Mouse (Mus musculus): ENCODE measurements around the gene Thg1l.
A peak's percentile ranks its signal among the peaks of the same experiment; 100 is the strongest.

The Thg1l gene

DNA sequence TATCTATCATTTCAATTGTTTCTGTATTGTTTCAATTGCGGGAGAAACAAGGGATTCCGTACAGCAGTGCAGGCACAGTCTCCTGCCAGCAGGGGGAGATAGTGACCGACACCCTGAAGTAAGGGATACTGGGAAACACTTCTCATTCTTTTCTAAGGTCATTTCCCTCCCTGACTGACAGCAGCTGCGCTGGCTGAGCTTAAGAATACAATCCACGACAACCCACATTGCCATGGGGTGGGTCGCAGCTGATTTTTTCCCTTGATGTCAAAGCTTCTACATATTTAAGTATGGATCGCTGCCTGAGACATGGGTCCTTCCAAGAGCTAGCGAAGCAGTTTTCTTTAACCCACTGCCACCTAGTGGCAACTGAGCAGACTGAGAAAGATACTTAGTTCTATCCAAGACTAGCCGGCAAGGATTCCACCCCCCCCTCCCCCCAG lies 28.6 kb downstream of the Thg1l start:
- DNase-seq = peak; percentile 83

DNA sequence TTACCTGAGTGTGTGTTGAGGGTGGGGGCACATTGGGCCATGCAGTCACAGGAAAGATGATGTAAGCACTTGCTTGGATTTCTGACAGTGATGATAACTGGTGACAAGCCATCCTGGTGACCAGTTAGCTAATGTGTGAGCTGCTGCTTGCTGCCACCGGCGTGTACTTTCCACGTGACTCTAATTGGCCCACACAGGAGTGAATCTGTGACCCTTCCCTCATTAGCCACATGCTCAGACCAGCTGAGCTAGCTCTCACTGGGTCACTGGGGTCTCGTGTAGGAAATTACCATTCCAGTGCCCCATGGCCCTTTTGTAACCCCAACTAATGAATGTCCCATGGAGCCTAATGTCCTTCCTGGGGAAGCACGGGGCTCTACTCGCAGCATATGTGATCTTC lies 29.9 kb downstream of the Thg1l start:
- no peak for DNase-seq

DNA sequence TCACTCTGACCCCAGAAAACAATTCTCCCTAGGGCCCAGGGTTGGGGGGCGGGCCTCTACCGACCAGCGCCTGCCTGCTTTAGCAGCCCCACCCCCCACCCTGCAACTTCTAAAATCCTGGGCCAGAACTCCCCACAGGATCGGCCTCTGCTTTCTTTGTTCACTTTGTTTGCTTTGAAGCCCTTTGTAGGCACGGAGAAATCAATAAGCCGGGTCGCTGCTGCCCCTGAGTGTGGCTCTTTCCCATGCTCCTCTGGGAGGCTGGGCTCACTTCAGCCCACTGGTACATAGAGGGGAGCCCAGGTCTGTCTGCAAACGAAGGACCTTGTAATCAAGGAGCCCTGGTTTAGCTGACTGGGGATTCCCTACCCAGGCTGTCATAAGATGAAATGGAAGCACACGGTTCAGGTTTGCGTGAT lies 33.8 kb downstream of the Thg1l start:
- no peak for DNase-seq

DNA sequence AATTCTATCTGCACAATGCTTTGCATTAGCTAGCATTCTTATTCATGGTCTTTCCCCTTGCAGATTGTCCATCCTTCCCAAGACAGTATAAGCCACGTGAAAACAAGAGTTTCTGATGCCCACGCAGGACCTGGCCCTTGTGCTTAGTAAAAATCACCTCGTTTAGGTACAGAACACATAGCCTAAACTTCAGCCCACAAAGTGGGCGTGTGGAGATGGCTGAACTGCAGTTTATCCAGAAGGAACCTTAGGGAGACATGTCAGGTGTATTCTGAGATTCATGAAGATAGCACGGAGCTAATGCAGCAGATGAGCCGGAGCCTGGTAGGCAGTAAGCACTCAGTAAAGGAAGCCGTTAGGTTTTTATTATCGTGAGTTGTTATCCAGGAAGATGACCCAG lies 34.3 kb downstream of the Thg1l start:
- no peak for DNase-seq

DNA sequence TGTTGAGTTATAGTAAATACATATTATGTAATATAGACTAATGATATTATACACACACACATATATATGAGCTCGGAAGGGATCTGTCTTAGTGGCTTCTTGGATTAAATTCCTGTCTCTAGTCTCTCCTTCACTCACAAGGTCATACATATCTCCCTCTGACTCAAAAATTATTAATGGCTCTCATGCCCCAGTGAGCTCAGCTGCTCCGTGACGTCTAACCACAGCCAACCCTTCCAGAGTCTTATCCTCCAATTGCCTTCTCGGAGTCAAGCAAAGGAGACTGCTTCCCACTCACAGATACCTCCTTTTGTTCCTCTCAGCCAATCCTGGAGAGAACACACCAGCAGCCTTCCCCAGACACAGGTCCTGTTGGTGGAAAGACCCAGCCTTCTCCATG lies 36.5 kb downstream of the Thg1l start:
- no peak for DNase-seq

- no peak for DNase-seq
Measured at GRCm38 (mm10) chr11:45918018-45918417, 37.3 kb downstream of the Thg1l start.

DNA sequence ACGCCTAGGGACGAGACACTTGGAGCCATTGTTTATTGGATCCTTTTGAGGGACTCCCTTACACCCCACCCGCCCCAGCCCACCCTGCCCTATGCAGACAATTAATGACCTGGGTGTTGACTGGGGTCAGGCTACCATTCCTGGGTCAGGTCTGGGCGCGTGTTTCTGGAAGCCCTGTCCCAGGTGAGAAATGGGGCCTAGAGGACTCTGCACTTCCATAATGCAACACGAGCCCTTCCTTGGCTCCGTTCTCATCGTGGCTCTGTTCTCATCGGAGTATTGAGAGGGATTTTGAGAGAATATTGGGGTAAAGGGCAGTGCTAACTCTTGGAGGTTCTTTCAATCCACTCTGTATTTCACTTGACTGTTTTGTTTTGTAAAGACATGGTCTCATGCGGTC lies 39.1 kb downstream of the Thg1l start:
- no peak for DNase-seq

- no peak for DNase-seq
Measured at GRCm38 (mm10) chr11:45910701-45911100, 44.6 kb downstream of the Thg1l start.

GRCm38 (mm10) chr11:45908894-45909293 lies 46.4 kb downstream of the Thg1l start:
- no peak for DNase-seq

DNA sequence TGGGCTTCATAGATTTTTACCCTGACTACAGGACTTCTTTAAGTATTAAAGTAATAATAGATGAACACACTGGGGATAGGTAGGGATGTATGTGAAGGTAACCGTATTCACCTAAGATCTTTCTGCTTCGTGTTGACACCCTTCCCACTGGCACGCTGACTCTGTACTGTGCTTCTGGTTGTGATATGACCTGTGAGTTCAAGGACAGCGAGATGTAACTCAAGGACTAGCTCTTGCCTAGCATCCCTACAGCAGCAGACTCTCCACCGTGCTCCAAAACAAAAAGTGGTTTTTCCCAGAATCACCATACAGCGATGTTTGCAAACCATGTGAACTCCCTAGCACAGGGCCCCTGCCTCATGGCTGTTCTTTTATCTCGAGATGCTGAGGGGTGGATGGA lies 47.2 kb downstream of the Thg1l start:
- no peak for DNase-seq

DNA sequence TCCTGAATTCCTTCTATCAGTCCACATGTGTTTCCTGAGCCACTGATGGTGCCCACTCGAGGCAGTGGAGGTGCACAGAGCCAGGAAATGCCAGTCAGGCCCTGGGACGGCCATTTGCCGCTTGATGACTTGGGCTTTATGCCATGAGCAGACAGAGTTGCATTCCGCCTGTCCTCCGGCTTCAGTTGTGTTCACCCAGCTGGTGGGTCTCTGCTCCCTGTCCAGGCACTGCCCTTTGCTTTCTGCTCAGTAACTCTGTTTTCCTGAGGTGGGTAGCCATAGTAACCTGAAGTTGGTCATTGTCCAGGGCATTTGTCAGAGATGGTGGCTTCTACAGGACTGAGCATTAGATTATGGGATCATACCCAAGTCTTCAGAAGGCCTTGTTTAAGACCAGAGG lies 48.0 kb downstream of the Thg1l start:
- DNase-seq = no peak

DNA sequence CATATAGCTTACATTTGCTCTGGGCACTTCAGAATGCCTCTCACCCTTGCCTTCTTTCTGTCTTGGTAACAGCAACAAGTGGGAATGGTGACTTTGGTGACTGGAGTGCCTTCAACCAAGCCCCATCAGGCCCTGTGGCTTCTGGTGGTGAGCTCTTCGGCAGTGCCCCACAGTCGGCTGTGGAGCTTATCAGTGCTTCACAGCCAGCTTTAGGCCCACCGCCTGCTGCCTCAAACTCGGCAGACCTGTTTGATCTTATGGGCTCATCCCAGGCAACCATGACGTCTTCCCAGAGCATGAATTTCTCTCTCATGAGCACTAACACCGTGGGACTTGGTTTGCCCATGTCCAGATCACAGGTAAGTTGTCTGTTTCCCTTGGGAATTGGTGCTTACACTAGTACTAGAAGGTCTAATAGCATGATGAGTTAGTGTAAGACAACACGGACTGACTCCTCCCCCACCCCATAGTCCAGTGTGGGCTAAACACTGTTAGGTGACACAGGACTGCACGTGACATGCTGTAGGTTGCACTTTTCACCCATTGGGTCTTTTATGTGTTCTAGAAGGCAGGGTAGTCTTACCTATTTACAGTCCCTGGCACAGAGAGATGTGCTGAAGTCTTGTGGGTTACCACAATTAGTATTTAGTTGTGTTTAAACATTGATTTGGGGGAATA lies 49.0 kb downstream of the Thg1l start:
- no peak for DNase-seq

DNA sequence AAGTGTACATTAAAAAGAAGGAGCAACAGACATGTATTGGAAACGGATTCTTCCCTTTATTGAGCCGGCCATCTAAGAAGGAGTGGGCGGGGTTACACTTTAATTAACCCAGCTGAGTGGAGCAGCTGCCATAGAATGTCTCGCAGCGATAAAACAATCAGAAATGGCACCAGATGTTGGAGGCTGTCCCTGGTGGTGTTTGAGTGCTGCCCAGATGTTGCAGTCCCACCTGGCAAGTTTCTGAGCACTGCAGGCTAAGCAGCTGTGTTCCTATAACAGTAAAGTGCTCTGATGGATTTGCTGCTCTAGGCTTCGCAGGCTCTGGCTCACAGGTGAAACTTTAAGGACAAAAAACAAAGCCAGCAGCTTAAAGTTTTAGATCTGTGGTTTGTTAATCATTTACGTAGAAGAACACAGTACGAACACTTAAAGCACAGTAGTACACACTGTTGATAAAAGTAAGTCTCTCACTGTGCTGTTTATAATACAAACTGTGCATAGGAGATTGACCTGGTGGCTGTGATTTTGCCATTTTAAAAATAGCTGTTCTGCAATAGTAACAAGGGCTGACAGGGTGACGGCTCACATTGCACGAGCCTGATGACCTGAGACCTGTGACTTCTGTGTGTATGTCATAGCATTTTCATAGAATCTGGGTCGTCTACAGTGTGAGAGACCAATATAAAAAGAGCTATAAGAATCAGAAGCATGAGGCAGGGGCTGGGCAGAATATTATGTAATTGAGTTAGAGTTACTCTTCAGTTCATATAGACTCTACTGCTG lies 54.9 kb downstream of the Thg1l start:
- no peak for DNase-seq

GRCm38 (mm10) chr11:45897392-45897791 lies 57.9 kb downstream of the Thg1l start:
- no peak for DNase-seq

Measured in thymus, postnatal 4 days (tissue).